Mouse (Mus musculus) left cerebral cortex, adult 2 months (tissue): Measurements from ENCODE around the gene Fto. TPM values are rescaled to one million over a fixed set of nuclear protein-coding genes. Genes with fewer than 3 reads are reported as not detected.

ENCODE experiments used
- DNase-seq, 2 experiments: peaks; one replicate each; pipeline ENCODE4 v3.0.0; 2021 to 2022; ENCODE audit warnings: low spot score in 2 of 2, mixed read lengths in 1 of 2; ENCODE audit errors: extremely low spot score in 1 of 2
- H3K27ac ChIP-seq: fragments of 200-600 bp; 2 replicates; pipeline ENCODE4 v1.8.1; 2022
- H3K4me3 ChIP-seq: fragments of 200-600 bp; 2 replicates; pipeline ENCODE4 v1.8.1; 2022
- CTCF ChIP-seq: fragments of 200-600 bp; IDR thresholded peaks from 2 replicates; pipeline ENCODE4 v1.8.1; 2022; ENCODE audit warnings: antibody characterized with exemption, mild to moderate bottlenecking, moderate library complexity
- intact Hi-C: fragments of 180-260 bp; cut with DNase I; formaldehyde crosslinking; loops from one replicate; pipeline ENCODE4 v1.15.1; 2025
- total RNA-seq, 2 experiments: library from RNA; stranded (reverse); gene quantifications; 2 replicates each; pipeline ENCODE4 v1.2.3; 2021

The Fto gene
- total RNA-seq, 2 experiments from 2014 or later: 152 to 155 TPM

GRCm38 (mm10) chr8:91502791-91503190 is 189.5 kb downstream of the Fto start:
- intact Hi-C loops: no loop called here
- DNase-seq: no peak
- Histone ChIP-seq H3K27ac (no peak overlapping the region), H3K4me3 (no peak overlapping the region)
- TF ChIP-seq CTCF: no peak

GRCm38 (mm10) chr8:91504360-91504759 is 191.0 kb downstream of the Fto start:
- DNase-seq: no peak
- intact Hi-C loops: no loop called here
- no peak for TF ChIP-seq CTCF
- H3K4me3 ChIP-seq: no peak overlapping the region
- H3K27ac ChIP-seq: no peak overlapping the region

- DNase-seq: no peak
- intact Hi-C loops: no loop called here
- TF ChIP-seq CTCF: no peak
- no peak overlapping the region for H3K27ac ChIP-seq
- H3K4me3 ChIP-seq: no peak overlapping the region
Measured at GRCm38 (mm10) chr8:91504891-91505290, 191.6 kb downstream of the Fto start.

GRCm38 (mm10) chr8:91505411-91505954 is 192.2 kb downstream of the Fto start:
- DNase-seq: no peak
- no peak overlapping the region for H3K27ac ChIP-seq
- H3K4me3 ChIP-seq: no peak overlapping the region
- intact Hi-C loops: no loop called here
- TF ChIP-seq CTCF: no peak

GRCm38 (mm10) chr8:91505997-91506672 is 192.8 kb downstream of the Fto start:
- no peak for TF ChIP-seq CTCF
- Histone ChIP-seq H3K4me3 (no peak overlapping the region), H3K27ac (no peak overlapping the region)
- intact Hi-C loops: no loop called here
- DNase-seq: no peak

GRCm38 (mm10) chr8:91506682-91507257 is 193.4 kb downstream of the Fto start:
- no peak for TF ChIP-seq CTCF
- no peak overlapping the region for H3K27ac ChIP-seq
- DNase-seq: no peak
- H3K4me3 ChIP-seq: no peak overlapping the region
- intact Hi-C loops: no loop called here

GRCm38 (mm10) chr8:91507681-91508097 is 194.4 kb downstream of the Fto start:
- Histone ChIP-seq H3K27ac (0 out of 2 replicates have a peak overlapping the region, but pooled peaks have one; percentile 15), H3K4me3 (no peak overlapping the region)
- intact Hi-C loops: no loop called here
- TF ChIP-seq CTCF: no peak
- no peak for DNase-seq

GRCm38 (mm10) chr8:91508284-91508683 is 195.0 kb downstream of the Fto start:
- TF ChIP-seq CTCF: no peak
- DNase-seq: no peak
- intact Hi-C loops: no loop called here
- Histone ChIP-seq H3K27ac (no peak overlapping the region), H3K4me3 (no peak overlapping the region)

- Histone ChIP-seq H3K4me3 (no peak overlapping the region), H3K27ac (no peak overlapping the region)
- intact Hi-C loops: no loop called here
- no peak for DNase-seq
- TF ChIP-seq CTCF: no peak
Measured at GRCm38 (mm10) chr8:91509206-91509899, 196.0 kb downstream of the Fto start.

- intact Hi-C loops: no loop called here
- DNase-seq: no peak
- no peak overlapping the region for H3K27ac ChIP-seq
- TF ChIP-seq CTCF: no peak
- H3K4me3 ChIP-seq: no peak overlapping the region
Measured at GRCm38 (mm10) chr8:91509900-91510260, 196.6 kb downstream of the Fto start.

GRCm38 (mm10) chr8:91510716-91511115 is 197.4 kb downstream of the Fto start:
- DNase-seq: no peak
- intact Hi-C loops: no loop called here
- TF ChIP-seq CTCF: no peak
- H3K4me3 ChIP-seq: no peak overlapping the region
- H3K27ac ChIP-seq: no peak overlapping the region

- Histone ChIP-seq H3K27ac (no peak overlapping the region), H3K4me3 (no peak overlapping the region)
- no peak for DNase-seq
- TF ChIP-seq CTCF: no peak
- intact Hi-C loops: no loop called here
Measured at GRCm38 (mm10) chr8:91511943-91512342, 198.6 kb downstream of the Fto start.
